Mouse (Mus musculus) testis, adult 2 months (tissue): Measurements from ENCODE around the gene Nkain2.

Source experiments
- CTCF ChIP-seq: fragments of 200-500 bp; IDR thresholded peaks from 2 replicates; pipeline ENCODE4 v1.5.1; 2012; ENCODE audit warnings: low read depth, mild to moderate bottlenecking, inconsistent platforms, low read length, moderate library complexity; ENCODE audit not compliant: control insufficient read depth, insufficient read depth, insufficient replicate concordance
- POLR2A ChIP-seq: fragments of 200-500 bp; IDR thresholded peaks from 2 replicates; pipeline ENCODE4 v1.6.1; 2012; ENCODE audit warnings: low read depth, mild to moderate bottlenecking, inconsistent platforms, low read length, moderate library complexity; ENCODE audit not compliant: control insufficient read depth

DNA sequence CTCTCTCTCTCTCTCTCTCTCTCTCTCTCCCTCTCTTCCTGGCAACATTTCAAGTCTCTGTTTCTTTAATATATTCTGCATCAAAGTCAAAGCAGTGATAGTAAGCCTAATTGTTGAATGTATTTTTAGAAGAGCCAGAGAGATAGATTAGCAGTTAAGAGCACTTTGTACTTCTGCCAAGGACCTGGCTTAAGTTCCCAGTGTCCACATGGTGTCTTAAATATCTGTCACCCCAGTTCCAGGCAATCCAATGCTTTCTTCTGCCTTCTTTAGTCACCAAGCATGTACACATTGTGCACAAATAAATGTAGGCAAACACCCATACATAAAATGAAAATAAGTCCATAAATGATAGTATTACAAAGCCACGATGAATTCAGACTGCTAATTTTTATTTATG lies 871.9 kb downstream of the Nkain2 start:
- TF ChIP-seq POLR2A (no peak), CTCF (no peak)
